Mouse (Mus musculus) embryonic facial prominence, embryonic 12.5 days (tissue): ENCODE data around the gene Fbxl8. TPM values are rescaled to one million over a fixed set of nuclear protein-coding genes. Genes with fewer than 3 reads are reported as not detected.
"Not testable (repeated sequence)": the region's sequence is repeated elsewhere in the genome, so short reads cannot be mapped to it uniquely, and the experiment has no call there.

Experiments used
- ATAC-seq: fragments of 200-750 bp; cut with Nextera tagmentation; 2 replicates; pipeline ENCODE4 v1.8.0; 2017; ENCODE audit not compliant: insufficient number of reproducible peaks, insufficient read depth, low FRiP score, low TSS enrichment
- H3K27ac ChIP-seq: fragments of 300-500 bp; sonication (generic); 2 replicates; pipeline ENCODE4 v1.5.1; 2016; ENCODE audit warnings: mild to moderate bottlenecking
- H3K27me3 ChIP-seq: fragments of 300-500 bp; sonication (generic); 2 replicates; pipeline ENCODE4 v1.6.1; 2016; ENCODE audit warnings: mild to moderate bottlenecking, moderate library complexity
- H3K36me3 ChIP-seq: fragments of 300-500 bp; sonication (generic); 2 replicates; pipeline ENCODE4 v1.6.1; 2016; ENCODE audit warnings: mild to moderate bottlenecking
- H3K4me1 ChIP-seq: fragments of 300-500 bp; sonication (generic); 2 replicates; pipeline ENCODE4 v1.6.1; 2016
- H3K4me2 ChIP-seq: fragments of 300-500 bp; sonication (generic); replicated peaks from 2 replicates; pipeline ENCODE4 v1.6.1; 2016; ENCODE audit warnings: mild to moderate bottlenecking, moderate library complexity
- H3K4me3 ChIP-seq: fragments of 300-500 bp; sonication (generic); 2 replicates; pipeline ENCODE4 v1.5.1; 2016; ENCODE audit warnings: mild to moderate bottlenecking
- H3K9ac ChIP-seq: fragments of 300-500 bp; sonication (generic); 2 replicates; pipeline ENCODE4 v1.6.1; 2016; ENCODE audit warnings: mild to moderate bottlenecking, moderate library complexity
- H3K9me3 ChIP-seq: fragments of 300-500 bp; sonication (generic); 2 replicates; pipeline ENCODE4 v1.6.1; 2016; ENCODE audit warnings: mild to moderate bottlenecking, moderate library complexity
- WGBS: fragments of 180-500 bp; shearing (Covaris S2); methylation state at CpG from one replicate; pipeline ENCODE4 v1.1.7; 2016; 5-methylcytosine and 5-hydroxymethylcytosine counted together
- polyA plus RNA-seq: library from polyadenylated mRNA; unstranded; fragments of >200 nt; fragmentation: Nextera tagmentation; extraction: Ambion mirVana; gene quantifications from 2 replicates; pipeline ENCODE4 v1.2.1, GENCODE M21; 2016

Gene Fbxl8
- 1.2 and 1.4 TPM in 2 replicates for polyA plus RNA-seq

DNA sequence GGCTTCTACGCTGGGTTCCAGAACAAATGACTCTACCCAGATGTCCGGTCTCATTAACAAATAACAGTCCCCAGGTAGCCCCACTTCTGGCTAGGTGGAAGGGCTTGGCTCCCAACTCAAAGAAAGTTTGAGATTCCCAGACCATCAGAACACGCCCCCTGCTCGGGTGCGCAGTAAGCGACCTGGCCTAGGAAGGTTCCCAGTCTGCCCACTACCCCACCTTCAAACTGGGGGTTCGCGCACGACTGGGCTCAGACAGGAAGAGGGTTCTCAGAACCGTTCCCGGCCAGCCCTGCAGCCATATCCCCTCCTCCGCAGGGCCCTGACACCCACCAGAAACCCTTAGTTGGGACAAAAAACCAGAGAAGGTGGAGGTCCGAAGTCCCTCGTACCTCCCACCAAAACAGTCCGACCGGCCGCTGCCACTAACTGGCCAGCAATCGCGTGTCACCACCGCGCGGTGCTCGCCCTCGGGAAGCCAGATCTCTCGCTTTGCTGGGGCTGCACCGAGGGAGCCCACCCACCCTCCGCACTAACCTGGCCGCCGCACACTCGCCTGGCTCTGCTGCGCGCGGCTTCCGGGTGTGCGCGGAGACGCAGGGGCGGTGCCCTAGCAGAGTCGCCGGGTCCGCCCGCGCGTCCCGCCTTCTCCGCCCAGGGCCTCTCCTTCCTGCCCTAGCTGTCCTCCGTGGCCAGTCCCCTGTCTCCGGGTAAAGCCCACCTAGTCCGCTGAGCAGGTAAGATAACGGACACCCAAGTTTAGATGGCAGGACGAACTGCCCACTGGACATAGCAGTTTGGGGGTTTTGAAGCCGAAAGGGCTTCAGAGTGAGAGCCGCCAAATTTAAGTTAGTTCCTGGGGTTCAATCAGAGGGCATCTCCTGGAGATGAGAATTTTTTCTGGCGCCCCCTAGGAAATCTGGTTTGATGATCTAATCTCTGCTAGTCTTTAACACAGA is at the start of gene Fbxl8, which contains the start of gene Tradd:
Gene Fbxl8 (plus strand): TSS at position 625 of the 959 bp plus-strand sequence.
Gene Tradd (minus strand): TSS at position 586 of the 959 bp plus-strand sequence.
- WGBS, result 1% methylated on average over 54 of the region's 54 CpGs
- Histone ChIP-seq H3K4me2 (peak within 1 kb of the TSS; percentile 73), H3K9me3 (peaks cover 5% of the 10 kb centered on the region; the same call in 1 of the 2 replicates), H3K9ac (peak within 1 kb of the TSS; percentile 62), H3K27me3 (peaks cover 95% of the 10 kb centered on the region), H3K4me3 (peak within 1 kb of the TSS; percentile 56), H3K4me1 (peaks cover 24% of the 10 kb centered on the region), H3K36me3 (no peaks in the 10 kb centered on the region), H3K27ac (no peak within 1 kb of the TSS)
- no peak for ATAC-seq

- H3K4me3 ChIP-seq, result no peak overlapping the region
- no peaks in the 10 kb centered on the region for H3K4me1 ChIP-seq
- no peak overlapping the region for H3K27ac ChIP-seq
- peak; percentile 28; the same call in 1 of the 2 replicates for ATAC-seq
- H3K9ac ChIP-seq, result no peak overlapping the region
- no peak overlapping the region for H3K4me2 ChIP-seq
- no peaks in the 10 kb centered on the region for H3K27me3 ChIP-seq
- H3K36me3 ChIP-seq, result peaks cover 11% of the 10 kb centered on the region; the same call in 1 of the 2 replicates
- WGBS, result 83% methylated on average over 5 of the region's 5 CpGs
- H3K9me3 ChIP-seq, result no peaks in the 10 kb centered on the region
These were observed 46.4 kb upstream of the Fbxl8 start for GRCm38 (mm10) chr8:105217926-105218522.

GRCm38 (mm10) chr8:105223850-105224249 is 40.6 kb upstream of the Fbxl8 start:
- Histone ChIP-seq H3K27ac (no peak overlapping the region), H3K9ac (peak overlapping the region; percentile 81; the same call in 1 of the 2 replicates)

GRCm38 (mm10) chr8:105224413-105225271 is 39.8 kb upstream of the Fbxl8 start, which contains the start of gene D230025D16Rik:
TSS of gene D230025D16Rik (plus strand) at chr8:105225145.
- Histone ChIP-seq H3K27ac (peak within 1 kb of the TSS; percentile 79), H3K9ac (peak within 1 kb of the TSS; percentile 81), H3K9me3 (no peaks in the 10 kb centered on the region), H3K4me1 (peaks cover 10% of the 10 kb centered on the region), H3K36me3 (no peaks in the 10 kb centered on the region), H3K4me3 (peak within 1 kb of the TSS; percentile 66), H3K27me3 (no peaks in the 10 kb centered on the region), H3K4me2 (peak within 1 kb of the TSS; percentile 59)
- WGBS, result 2% methylated on average over 34 of the region's 34 CpGs
- peak; percentile 92 for ATAC-seq

More at GRCm38 (mm10) chr8:105223850-105224249, 40.6 kb upstream of the Fbxl8 start:
- Histone ChIP-seq H3K36me3 (no peaks in the 10 kb centered on the region), H3K4me2 (peak overlapping the region; percentile 59; the same call in 1 of the 2 replicates), H3K9me3 (no peaks in the 10 kb centered on the region), H3K4me3 (no peak overlapping the region), H3K4me1 (peaks cover 10% of the 10 kb centered on the region), H3K27me3 (no peaks in the 10 kb centered on the region)
- WGBS, result 85% methylated on average over 7 of the region's 7 CpGs
- ATAC-seq, result no peak

DNA sequence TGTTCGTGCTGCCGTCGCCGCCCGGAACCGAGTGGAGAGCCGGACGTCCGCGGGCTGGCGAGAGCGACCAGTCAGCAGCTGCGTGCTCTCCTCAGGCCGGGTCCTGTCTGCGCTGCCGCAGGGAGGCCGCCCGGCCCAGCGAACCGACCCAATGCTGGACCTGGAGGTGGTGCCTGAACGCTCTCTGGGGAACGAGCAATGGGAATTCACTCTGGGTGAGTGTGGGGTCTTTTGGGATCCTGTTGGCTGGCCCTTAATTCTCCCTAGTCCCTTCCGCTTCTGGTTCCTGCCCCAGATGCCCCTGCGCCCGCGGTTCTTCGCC is 39.2 kb upstream of the Fbxl8 start:
- H3K27ac ChIP-seq, result 0 out of 2 replicates have a peak overlapping the region, but pooled peaks have one; percentile 24
- WGBS, result under 1% methylated on average over 27 of the region's 27 CpGs
- no peaks in the 10 kb centered on the region for H3K27me3 ChIP-seq
- no peaks in the 10 kb centered on the region for H3K36me3 ChIP-seq
- H3K4me2 ChIP-seq, result peak overlapping the region; percentile 59
- peaks cover 10% of the 10 kb centered on the region for H3K4me1 ChIP-seq
- H3K9ac ChIP-seq, result peak overlapping the region; percentile 81
- peak overlapping the region; percentile 66 for H3K4me3 ChIP-seq
- ATAC-seq, result no peak
- no peaks in the 10 kb centered on the region for H3K9me3 ChIP-seq

DNA sequence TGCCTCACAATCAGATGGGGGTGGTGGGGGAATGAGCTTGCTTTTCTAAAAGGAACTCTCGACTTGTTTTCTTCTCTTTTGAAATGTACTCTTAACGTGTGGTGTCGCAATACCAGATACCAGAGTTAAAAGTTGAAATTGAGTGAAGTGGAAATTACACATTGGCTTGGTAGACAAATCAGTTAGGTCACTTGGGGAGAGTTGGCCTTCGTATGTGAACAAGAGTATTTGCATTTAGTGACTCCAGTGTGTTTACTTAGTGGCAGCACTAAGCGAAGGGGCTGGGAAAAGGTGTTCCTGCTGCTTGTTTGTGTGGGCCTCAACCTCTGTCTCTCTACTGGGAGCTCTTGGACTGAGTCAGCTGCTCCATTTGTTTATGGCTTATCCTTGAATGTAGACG is 38.5 kb upstream of the Fbxl8 start:
- ATAC-seq, result no peak
- no peak overlapping the region for H3K27ac ChIP-seq
- no peaks in the 10 kb centered on the region for H3K36me3 ChIP-seq
- peak overlapping the region; percentile 81 for H3K9ac ChIP-seq
- WGBS, result 31% methylated on average over 6 of the region's 6 CpGs
- H3K9me3 ChIP-seq, result no peaks in the 10 kb centered on the region
- peak overlapping the region; percentile 59 for H3K4me2 ChIP-seq
- peak overlapping the region; percentile 66 for H3K4me3 ChIP-seq
- peaks cover 10% of the 10 kb centered on the region for H3K4me1 ChIP-seq
- no peaks in the 10 kb centered on the region for H3K27me3 ChIP-seq

DNA sequence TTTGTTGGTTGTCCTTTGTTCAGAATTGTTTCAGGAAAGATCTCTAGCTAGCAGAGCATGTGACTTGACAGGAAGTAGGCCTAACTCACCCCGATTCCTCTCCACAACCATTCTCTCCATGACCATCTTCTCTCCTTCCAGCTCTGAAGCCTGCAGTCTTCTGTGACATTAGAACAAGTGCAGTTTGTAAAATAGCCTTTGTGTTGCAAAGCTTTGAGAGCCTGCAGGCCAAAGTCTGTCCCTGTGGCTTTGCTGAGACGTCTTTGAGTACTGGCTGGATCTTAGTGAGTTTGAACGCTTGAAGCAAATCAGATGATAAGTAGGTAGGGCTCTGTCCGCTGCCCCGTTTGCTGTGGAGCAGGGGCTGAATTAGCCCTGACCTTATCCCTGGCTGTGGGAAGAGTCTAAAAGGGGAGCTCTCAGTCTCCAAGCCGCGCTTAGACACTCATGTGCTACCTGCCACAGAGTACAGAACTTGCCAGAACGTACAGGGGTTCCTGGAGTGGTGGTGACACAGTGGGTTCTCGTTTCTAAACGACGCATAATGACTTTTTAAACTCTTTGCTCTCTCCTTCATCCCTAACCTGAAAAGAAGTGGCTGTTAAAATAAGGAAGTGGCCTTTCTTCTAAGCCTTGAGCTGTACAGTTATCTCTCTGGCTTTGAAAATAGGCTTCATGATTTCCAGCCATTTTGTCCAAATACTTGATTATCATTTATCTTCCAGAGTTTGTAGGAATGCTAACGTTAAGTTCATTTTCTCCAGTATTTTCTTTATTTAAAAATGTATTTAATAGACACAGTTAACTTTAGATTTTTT is 32.7 kb upstream of the Fbxl8 start:
- H3K4me2 ChIP-seq, result no peak overlapping the region
- H3K36me3 ChIP-seq, result peaks cover 13% of the 10 kb centered on the region; the same call in 1 of the 2 replicates
- ATAC-seq, result no peak
- H3K9me3 ChIP-seq, result no peaks in the 10 kb centered on the region
- H3K27ac ChIP-seq, result no peak overlapping the region
- no peaks in the 10 kb centered on the region for H3K27me3 ChIP-seq
- H3K9ac ChIP-seq, result no peak overlapping the region
- H3K4me1 ChIP-seq, result no peaks in the 10 kb centered on the region
- no peak overlapping the region for H3K4me3 ChIP-seq
- 84% methylated on average over 12 of the region's 12 CpGs for WGBS

- not testable (repeated sequence) for H3K27ac ChIP-seq, H3K4me1 ChIP-seq, ATAC-seq, H3K27me3 ChIP-seq, H3K9ac ChIP-seq, H3K4me2 ChIP-seq, H3K4me3 ChIP-seq, H3K9me3 ChIP-seq
- peaks cover 15% of the 10 kb centered on the region; the same call in 1 of the 2 replicates for H3K36me3 ChIP-seq
- 86% methylated on average over 4 of the region's 4 CpGs for WGBS
These were observed 32.1 kb upstream of the Fbxl8 start for GRCm38 (mm10) chr8:105232321-105232693.

GRCm38 (mm10) chr8:105233126-105233935 is 31.1 kb upstream of the Fbxl8 start:
- H3K36me3 ChIP-seq, result peaks cover 16% of the 10 kb centered on the region; the same call in 1 of the 2 replicates
- no peaks in the 10 kb centered on the region for H3K4me1 ChIP-seq
- no peaks in the 10 kb centered on the region for H3K9me3 ChIP-seq
- H3K4me2 ChIP-seq, result no peak overlapping the region
- no peak for ATAC-seq
- no peak overlapping the region for H3K4me3 ChIP-seq
- H3K9ac ChIP-seq, result no peak overlapping the region
- WGBS, result 73% methylated on average over 1 of the region's 1 CpGs
- H3K27ac ChIP-seq, result no peak overlapping the region
- no peaks in the 10 kb centered on the region for H3K27me3 ChIP-seq

- H3K36me3 ChIP-seq, result peaks cover 34% of the 10 kb centered on the region
These were observed 29.2 kb upstream of the Fbxl8 start for GRCm38 (mm10) chr8:105235206-105235605.

More at GRCm38 (mm10) chr8:105235206-105235605, 29.2 kb upstream of the Fbxl8 start:
- no peak overlapping the region for H3K4me2 ChIP-seq
- H3K27me3 ChIP-seq, result no peaks in the 10 kb centered on the region
- H3K4me3 ChIP-seq, result no peak overlapping the region
- ATAC-seq, result no peak
- H3K27ac ChIP-seq, result no peak overlapping the region
- no peak overlapping the region for H3K9ac ChIP-seq
- H3K9me3 ChIP-seq, result no peaks in the 10 kb centered on the region
- WGBS, result 72% methylated on average over 1 of the region's 1 CpGs
- no peaks in the 10 kb centered on the region for H3K4me1 ChIP-seq
